8 mouse cellular contexts compared by ENCODE assay signal in the genomic region with DNA sequence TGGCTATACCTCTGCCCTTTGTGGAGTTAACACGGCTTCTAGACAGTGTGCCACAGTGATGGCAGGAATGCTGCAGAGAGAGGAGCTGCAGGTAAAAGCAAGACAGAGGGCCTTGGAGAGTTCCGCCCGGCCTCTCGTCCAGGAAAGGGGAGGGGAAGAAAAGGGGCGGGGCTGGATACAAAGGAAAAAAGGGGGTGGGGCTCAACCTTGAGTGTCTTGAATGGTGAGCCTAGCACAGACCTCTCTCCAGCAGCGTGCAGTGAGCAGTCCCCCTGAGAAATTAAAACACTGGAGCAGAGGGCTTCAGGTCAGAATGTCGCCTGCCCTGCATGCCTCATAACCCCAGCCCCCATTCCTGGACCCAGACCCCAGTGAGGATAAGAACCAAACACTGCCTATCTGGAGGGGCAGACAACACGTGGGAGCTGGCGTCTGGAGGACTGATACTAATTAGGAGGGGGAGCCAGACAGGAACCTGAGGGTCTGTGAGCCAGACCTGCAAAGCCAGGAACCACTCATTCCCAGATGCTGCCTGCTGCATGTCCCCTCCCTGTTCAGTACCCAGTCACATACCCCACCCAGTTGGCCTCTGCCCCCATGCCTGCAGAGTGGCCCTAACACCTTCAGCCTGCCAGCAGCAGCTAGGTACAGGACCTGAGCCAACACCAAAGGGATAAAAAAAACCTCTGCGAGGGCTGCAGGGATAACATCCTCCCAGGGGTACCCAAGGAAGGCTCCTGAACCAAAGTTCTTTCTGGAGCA. TPM values are rescaled to one million over a fixed set of nuclear protein-coding genes. Genes with fewer than 3 reads are reported as not detected.
DNase-seq lines count a peak whose midpoint lies in the region; ATAC-seq and TF ChIP-seq lines count a peak whose summit lies in the region.

No protein-coding gene starts in this region.

- no peaks in the 10 kb centered on the region for H3K27me3 ChIP-seq in forebrain, postnatal 0 days (ENCODE audit: insufficient read depth, low read length)
- H3K27me3 ChIP-seq in intestine, embryonic 15.5 days (replicated peaks): no peaks in the 10 kb centered on the region
- no peaks in the 10 kb centered on the region for H3K27me3 ChIP-seq in midbrain, embryonic 15.5 days (replicated peaks)

- intact Hi-C loops in left cerebral cortex, postnatal 10 days (cut with DNase I): no loop called here

- no peak for TF ChIP-seq CTCF in forebrain, postnatal 0 days (IDR thresholded peaks at IDR 0.05; ENCODE audit: low read depth)

- no peaks in the 10 kb centered on the region for H3K9me3 ChIP-seq in forebrain, postnatal 0 days (ENCODE audit: low read length)
- H3K9me3 ChIP-seq in intestine, embryonic 15.5 days: no peaks in the 10 kb centered on the region
- no peaks in the 10 kb centered on the region for H3K9me3 ChIP-seq in midbrain, embryonic 15.5 days

- peak; percentile 53 to 69 for DNase-seq in heart, adult 18-20 months
- no peak for DNase-seq in heart, postnatal 4 days
- no peak for DNase-seq in forebrain, postnatal 0 days
- DNase-seq in left cerebral cortex, postnatal 10 days (ENCODE audit: extremely low spot score in 1 of 2, low spot score in 2 of 2): no peak
- no peak for DNase-seq in cerebellum, adult 18-20 months
- no peak for DNase-seq in left cerebral cortex, adult 8-10 months (ENCODE audit: low spot score in 2 of 2)

- ATAC-seq in forebrain, postnatal 0 days: peak; percentile 36; the same call in 1 of the 2 replicates
- ATAC-seq in intestine, embryonic 15.5 days: peak; percentile 90
- no peak; the same call in 1 of the 2 replicates for ATAC-seq in midbrain, embryonic 15.5 days (replicated peaks)

- H3K4me3 ChIP-seq in forebrain, postnatal 0 days (ENCODE audit: low read depth, low read length): no peak overlapping the region
- no peak overlapping the region for H3K4me3 ChIP-seq in intestine, embryonic 15.5 days (replicated peaks)
- H3K4me3 ChIP-seq in midbrain, embryonic 15.5 days: no peak overlapping the region

- H3K4me2 ChIP-seq in forebrain, postnatal 0 days (ENCODE audit: low read depth): 0 out of 2 replicates have a peak overlapping the region, but pooled peaks have one; percentile 13
- peak overlapping the region; percentile 45 for H3K4me2 ChIP-seq in intestine, embryonic 15.5 days (replicated peaks)
- peak overlapping the region; percentile 22 for H3K4me2 ChIP-seq in midbrain, embryonic 15.5 days

- H3K36me3 ChIP-seq in forebrain, postnatal 0 days (ENCODE audit: insufficient read depth): no peaks in the 10 kb centered on the region
- H3K36me3 ChIP-seq in intestine, embryonic 15.5 days: no peaks in the 10 kb centered on the region
- H3K36me3 ChIP-seq in midbrain, embryonic 15.5 days (replicated peaks): no peaks in the 10 kb centered on the region

- no peak overlapping the region for H3K9ac ChIP-seq in forebrain, postnatal 0 days
- no peak overlapping the region; the same call in 1 of the 2 replicates for H3K9ac ChIP-seq in intestine, embryonic 15.5 days
- no peak overlapping the region for H3K9ac ChIP-seq in midbrain, embryonic 15.5 days

- H3K4me1 ChIP-seq in forebrain, postnatal 0 days (ENCODE audit: insufficient read depth): 0 out of 2 replicates have a peak, but pooled peaks cover 6% of the 10 kb centered on the region
- peaks cover 17% of the 10 kb centered on the region for H3K4me1 ChIP-seq in intestine, embryonic 15.5 days (replicated peaks)
- H3K4me1 ChIP-seq in midbrain, embryonic 15.5 days: peaks cover 10% of the 10 kb centered on the region; the same call in 1 of the 2 replicates

- 6% methylated on average over 10 of the region's 10 CpGs for WGBS in forebrain, postnatal 0 days
- WGBS in intestine, embryonic 15.5 days: 5% methylated on average over 10 of the region's 10 CpGs
- 4% methylated on average over 10 of the region's 10 CpGs for WGBS in midbrain, embryonic 15.5 days

- H3K27ac ChIP-seq in forebrain, postnatal 0 days (ENCODE audit: low read depth, low read length): no peak overlapping the region
- H3K27ac ChIP-seq in intestine, embryonic 15.5 days: no peak overlapping the region
- H3K27ac ChIP-seq in midbrain, embryonic 15.5 days: no peak overlapping the region

RNA-seq across cellular contexts. Expression of a gene that starts 40.2 kb away (rescaled TPM):
- total RNA-seq in heart, adult 18-20 months (2021): 100 to 1,000 TPM; 467 to 480 TPM
- total RNA-seq in heart, postnatal 4 days (2021): 100 to 1,000 TPM; 133 to 148 TPM
- 132 and 173 TPM in 2 replicates for total RNA-seq in forebrain, postnatal 0 days (2014; rRNA removed)
- 47.4 and 52.8 TPM in 2 replicates for polyA plus RNA-seq in forebrain, postnatal 0 days (2015; fragmentation: Nextera tagmentation; extraction: Ambion mirVana)
- polyA plus RNA-seq in intestine, embryonic 15.5 days (2015; fragmentation: Nextera tagmentation; extraction: Ambion mirVana): 36.8 and 37.7 TPM in 2 replicates
- 62.3 and 66.1 TPM in 2 replicates for polyA plus RNA-seq in midbrain, embryonic 15.5 days (2015; fragmentation: Nextera tagmentation; extraction: Ambion mirVana)
- 100 to 1,000 TPM; 124 to 125 TPM for total RNA-seq in left cerebral cortex, postnatal 10 days (2021)
- 10 to 100 TPM; 78.8 to 86.2 (median 83.5) TPM for total RNA-seq in left cerebral cortex, adult 8-10 months (2022)

Comparison
In these comparisons a context has a peak if more than half of its experiments do, and no peak if none do; other contexts are left out.
1. DNase-seq: peak in heart, adult 18-20 months (2 of 2); none in heart, postnatal 4 days (single experiment), forebrain, postnatal 0 days (single experiment), left cerebral cortex, postnatal 10 days (0 of 2), cerebellum, adult 18-20 months (0 of 2) and left cerebral cortex, adult 8-10 months (0 of 2).
2. Peak in every context shown above with its lines, with median percentiles within 50 percentile points of each other: H3K4me2 ChIP-seq.